Comparison of ENCODE assay signal across 18 mouse cellular contexts in the genomic region with DNA sequence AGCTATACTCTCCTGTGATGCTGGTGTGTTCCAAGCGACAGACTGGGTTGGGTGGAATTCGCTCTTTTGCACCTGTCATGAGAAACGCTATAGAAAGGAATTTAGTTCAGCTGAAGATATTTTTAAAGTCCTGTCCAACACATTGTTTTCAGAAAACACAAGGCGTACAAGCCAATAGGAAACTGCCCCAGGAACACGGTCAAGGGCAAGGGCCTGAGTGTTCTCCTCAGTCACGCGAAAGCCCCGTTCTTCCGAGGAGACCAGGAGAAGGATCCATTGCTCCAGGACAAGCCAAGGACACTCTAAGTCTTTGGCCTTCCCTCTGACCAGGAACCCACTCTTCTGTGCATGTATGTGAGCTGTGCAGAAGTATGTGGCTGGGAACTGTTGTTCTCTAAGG. TPM values are rescaled to one million over a fixed set of nuclear protein-coding genes. Genes with fewer than 3 reads are reported as not detected.
"Had no signal": no experiment of that assay in that cellular context is flagged by ENCODE, and none has a peak within 500 bp of the region (broad histone marks: within the 10 kb centered on the region; RNA-seq: fewer than 3 reads in every experiment).

No protein-coding gene starts in this region.

- H3K9ac ChIP-seq: liver, embryonic 13.5 days; neural tube, embryonic 12.5 days; neural tube, embryonic 15.5 days had no signal

- DNase-seq: kidney, adult 18-20 months; kidney, adult 9 months; kidney, postnatal 14 days; kidney, postnatal 4 days; liver, embryonic 13.5 days; lung, adult 2 months; lung, postnatal 14 days; lung, postnatal 4 days; right cerebral cortex, adult 18-20 months; right cerebral cortex, postnatal 14 days; right cerebral cortex, postnatal 4 days; thymus, adult 2 months; thymus, postnatal 14 days; thymus, postnatal 4 days had no signal

- H3K36me3 ChIP-seq: liver, embryonic 13.5 days; neural tube, embryonic 12.5 days; neural tube, embryonic 15.5 days had no signal

- H3K27me3 ChIP-seq: liver, embryonic 13.5 days; neural tube, embryonic 12.5 days; neural tube, embryonic 15.5 days had no signal

- H3K4me1 ChIP-seq: liver, embryonic 13.5 days had no signal

- H3K9me3 ChIP-seq: neural tube, embryonic 12.5 days; neural tube, embryonic 15.5 days had no signal

- H3K27ac ChIP-seq: liver, embryonic 13.5 days; neural tube, embryonic 12.5 days; stomach, postnatal 0 days had no signal

- H3K4me3 ChIP-seq: liver, embryonic 13.5 days; neural tube, embryonic 12.5 days; neural tube, embryonic 15.5 days had no signal

- H3K4me2 ChIP-seq: liver, embryonic 13.5 days had no signal

RNA-seq across cellular contexts. Expression of a gene that starts 19.7 kb away (rescaled TPM):
- total RNA-seq: megakaryocyte-erythroid progenitor cell, adult 5-6 weeks had no signal
